ENCODE assay signal across 8 mouse cellular contexts in the genomic region with DNA sequence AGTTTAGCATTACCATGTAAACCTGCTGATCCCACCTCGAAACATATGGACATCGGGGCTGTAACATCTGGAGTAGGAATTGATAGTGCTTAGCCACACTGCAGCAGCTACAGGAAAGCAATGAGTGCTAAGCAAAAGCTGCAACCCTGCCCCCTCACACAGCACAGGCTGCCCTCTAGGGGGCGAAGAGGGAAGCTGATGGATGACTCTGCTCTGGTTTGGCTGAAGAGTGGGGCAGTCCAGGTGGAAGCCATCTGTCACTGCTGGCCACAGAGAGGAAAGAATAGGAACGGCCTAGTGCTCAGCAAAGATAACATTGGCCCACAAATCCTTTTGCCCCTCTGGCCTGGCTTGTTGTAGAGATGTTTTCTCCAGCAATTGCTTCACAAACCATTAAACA.
A peak's percentile ranks its signal among the peaks of the same experiment; 100 is the strongest.
DNase-seq lines count a peak whose midpoint lies in the region; ATAC-seq and TF ChIP-seq lines count a peak whose summit lies in the region.

No protein-coding gene starts in this region.

- TF ChIP-seq EP300 in ES-Bruce4 (IDR thresholded peaks at IDR 0.05; ENCODE audit: insufficient read depth, low read depth, low read length): no peak

- no peak overlapping the region for H3K4me2 ChIP-seq in embryonic facial prominence, embryonic 11.5 days (ENCODE audit: low read depth, low read length)
- no peak overlapping the region for H3K4me2 ChIP-seq in heart, embryonic 12.5 days

- no peaks in the 10 kb centered on the region for H3K27me3 ChIP-seq in ES-Bruce4 (ENCODE audit: control insufficient read depth, insufficient read depth, low read length, poor library complexity, severe bottlenecking)
- no peaks in the 10 kb centered on the region for H3K27me3 ChIP-seq in embryonic facial prominence, embryonic 11.5 days (ENCODE audit: control insufficient read depth, insufficient read depth, low read length)
- H3K27me3 ChIP-seq in heart, embryonic 12.5 days (replicated peaks): no peaks in the 10 kb centered on the region

- peak; percentile 69 for TF ChIP-seq CTCF in ES-Bruce4 (IDR thresholded peaks at IDR 0.05; ENCODE audit: low read depth, low read length)

- no peaks in the 10 kb centered on the region for H3K36me3 ChIP-seq in ES-Bruce4 (ENCODE audit: control insufficient read depth, insufficient read depth, low read length, poor library complexity, severe bottlenecking)
- H3K36me3 ChIP-seq in embryonic facial prominence, embryonic 11.5 days (replicated peaks; ENCODE audit: control insufficient read depth, insufficient read depth, low read depth, low read length): no peaks in the 10 kb centered on the region; the same call in 1 of the 2 replicates
- no peaks in the 10 kb centered on the region for H3K36me3 ChIP-seq in heart, embryonic 12.5 days

- WGBS in embryonic facial prominence, embryonic 11.5 days: 32% methylated on average over 4 of the region's 4 CpGs
- WGBS in heart, embryonic 12.5 days: 23% methylated on average over 4 of the region's 4 CpGs

- no peak overlapping the region for H3K27ac ChIP-seq in ES-Bruce4 (ENCODE audit: insufficient read depth, low read length)
- H3K27ac ChIP-seq in embryonic facial prominence, embryonic 11.5 days (replicated peaks; ENCODE audit: low read depth, low read length): no peak overlapping the region
- H3K27ac ChIP-seq in heart, embryonic 12.5 days (ENCODE audit: poor library complexity, severe bottlenecking): 0 out of 2 replicates have a peak overlapping the region, but pooled peaks have one; percentile 42

- no peak overlapping the region for H3K9ac ChIP-seq in ES-Bruce4 (ENCODE audit: low read depth, poor library complexity, severe bottlenecking)
- H3K9ac ChIP-seq in embryonic facial prominence, embryonic 11.5 days (replicated peaks; ENCODE audit: low read length): no peak overlapping the region
- H3K9ac ChIP-seq in heart, embryonic 12.5 days: no peak overlapping the region

- peak; percentile 72 for DNase-seq in adrenal gland, postnatal 10 days
- peak; percentile 82 for DNase-seq in embryonic facial prominence, embryonic 11.5 days (ENCODE audit: low spot score)
- DNase-seq in kidney, adult 9 months: peak; percentile 58
- DNase-seq in lung, postnatal 10 days: peak; percentile 87
- peak; percentile 89 for DNase-seq in retina, postnatal 1 day
- no peak for DNase-seq in natural killer cell, adult 2 months (ENCODE audit: low spot score in 2 of 2)

- H3K4me1 ChIP-seq in ES-Bruce4 (ENCODE audit: control insufficient read depth, insufficient read depth, low read length): no peaks in the 10 kb centered on the region
- H3K4me1 ChIP-seq in embryonic facial prominence, embryonic 11.5 days (ENCODE audit: control insufficient read depth, insufficient read depth, low read length): no peaks in the 10 kb centered on the region
- peaks cover 45% of the 10 kb centered on the region for H3K4me1 ChIP-seq in heart, embryonic 12.5 days (replicated peaks)

- TF ChIP-seq POLR2A in ES-Bruce4 (IDR thresholded peaks at IDR 0.05; ENCODE audit: insufficient read depth, low read length): no peak

- ATAC-seq in embryonic facial prominence, embryonic 11.5 days (replicated peaks; ENCODE audit: insufficient number of reproducible peaks, low FRiP score, low TSS enrichment, low read depth): peak; percentile 67; the same call in 1 of the 2 replicates
- ATAC-seq in heart, embryonic 12.5 days (ENCODE audit: insufficient number of reproducible peaks, low FRiP score): peak; percentile 61; the same call in 1 of the 2 replicates

- H3K9me3 ChIP-seq in ES-Bruce4 (replicated peaks; ENCODE audit: control insufficient read depth, insufficient read depth, low read length, poor library complexity, severe bottlenecking): no peaks in the 10 kb centered on the region
- no peaks in the 10 kb centered on the region for H3K9me3 ChIP-seq in embryonic facial prominence, embryonic 11.5 days (replicated peaks; ENCODE audit: control insufficient read depth, low read length)
- H3K9me3 ChIP-seq in heart, embryonic 12.5 days (replicated peaks): no peaks in the 10 kb centered on the region

- no peak overlapping the region for H3K4me3 ChIP-seq in ES-Bruce4 (ENCODE audit: low read depth, low read length)
- H3K4me3 ChIP-seq in embryonic facial prominence, embryonic 11.5 days (ENCODE audit: low read depth, low read length): no peak overlapping the region
- H3K4me3 ChIP-seq in heart, embryonic 12.5 days: no peak overlapping the region

Comparison
In these comparisons a context has a peak if more than half of its experiments do, and no peak if none do; other contexts are left out.
1. DNase-seq: peak in adrenal gland, postnatal 10 days (single experiment), embryonic facial prominence, embryonic 11.5 days (single experiment), kidney, adult 9 months (single experiment), lung, postnatal 10 days (single experiment) and retina, postnatal 1 day (single experiment); none in natural killer cell, adult 2 months (0 of 2).